Mouse (Mus musculus): Measurements from ENCODE around the gene D10Jhu81e. TPM values are rescaled to one million over a fixed set of nuclear protein-coding genes. Genes with fewer than 3 reads are reported as not detected.

Gene D10Jhu81e
- polyA plus RNA-seq, 1 experiment: 60.2 TPM

GRCm38 (mm10) chr10:78162646-78163045 lies 6.9 kb downstream of the D10Jhu81e start:
- DNase-seq (ENCODE audit: low read depth): no peak
- TF ChIP-seq CTCF (IDR thresholded peaks at IDR 0.05; ENCODE audit: borderline replicate concordance, extremely low read depth, insufficient read depth, insufficient read length) (no peak), POLR2A (IDR thresholded peaks at IDR 0.05; ENCODE audit: borderline replicate concordance, extremely low read depth, insufficient read depth, insufficient read length, poor library complexity, severe bottlenecking) (no peak)

DNA sequence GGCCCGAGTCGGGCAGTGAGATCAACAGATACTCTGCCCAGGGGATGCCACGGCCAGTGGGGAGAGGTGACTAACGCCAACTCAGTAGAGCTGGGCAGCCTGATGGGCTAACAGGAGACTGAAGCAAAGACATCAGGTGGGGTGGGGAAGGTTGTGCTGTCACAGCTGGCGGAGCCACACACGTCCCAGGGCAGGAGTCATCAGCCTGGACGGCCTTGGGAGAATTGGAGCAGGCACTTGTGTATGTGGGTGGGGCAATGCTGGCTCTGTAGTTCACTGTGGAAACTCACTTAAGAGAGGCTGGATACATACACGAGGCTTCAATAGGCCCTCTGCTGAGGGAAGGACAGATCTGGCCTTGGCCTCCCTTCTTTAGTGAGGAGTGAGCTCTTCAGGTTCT lies 8.5 kb downstream of the D10Jhu81e start:
- TF ChIP-seq CTCF (IDR thresholded peaks at IDR 0.05; ENCODE audit: borderline replicate concordance, extremely low read depth, insufficient read depth, insufficient read length): no peak
- no peak for TF ChIP-seq POLR2A (IDR thresholded peaks at IDR 0.05; ENCODE audit: borderline replicate concordance, extremely low read depth, insufficient read depth, insufficient read length, poor library complexity, severe bottlenecking)
- DNase-seq (ENCODE audit: low read depth): no peak

- no peak for DNase-seq (ENCODE audit: low read depth)
- no peak for TF ChIP-seq CTCF (IDR thresholded peaks at IDR 0.05; ENCODE audit: borderline replicate concordance, extremely low read depth, insufficient read depth, insufficient read length)
- TF ChIP-seq POLR2A (IDR thresholded peaks at IDR 0.05; ENCODE audit: borderline replicate concordance, extremely low read depth, insufficient read depth, insufficient read length, poor library complexity, severe bottlenecking): no peak
These were observed 9.1 kb downstream of the D10Jhu81e start for GRCm38 (mm10) chr10:78160369-78161095.

DNA sequence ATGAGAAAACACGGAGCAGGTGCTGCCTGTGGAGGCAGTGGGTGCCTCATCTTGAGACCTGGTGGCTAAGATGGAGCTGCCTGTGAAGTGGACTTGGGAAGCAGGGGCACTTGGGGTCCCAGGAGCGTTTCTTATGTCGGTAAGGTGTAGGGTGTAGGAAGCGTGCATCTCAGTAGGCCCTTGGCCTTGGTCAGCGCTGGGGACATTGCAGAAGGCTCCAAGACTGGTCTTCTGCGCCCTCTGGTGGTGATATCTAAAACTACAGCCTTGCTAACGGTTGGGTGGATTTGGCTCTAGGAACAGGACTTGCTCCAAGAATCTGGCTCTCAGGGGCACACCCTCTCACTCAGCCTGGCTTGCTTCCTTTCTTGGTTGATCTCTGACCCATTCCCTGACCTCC lies 9.7 kb downstream of the D10Jhu81e start:
- TF ChIP-seq CTCF (IDR thresholded peaks at IDR 0.05; ENCODE audit: borderline replicate concordance, extremely low read depth, insufficient read depth, insufficient read length) (peak; percentile 94), POLR2A (IDR thresholded peaks at IDR 0.05; ENCODE audit: borderline replicate concordance, extremely low read depth, insufficient read depth, insufficient read length, poor library complexity, severe bottlenecking) (no peak)
- peak; percentile 87 for DNase-seq (ENCODE audit: low read depth)

GRCm38 (mm10) chr10:78159252-78159878 lies 10.2 kb downstream of the D10Jhu81e start:
- TF ChIP-seq POLR2A (IDR thresholded peaks at IDR 0.05; ENCODE audit: borderline replicate concordance, extremely low read depth, insufficient read depth, insufficient read length, poor library complexity, severe bottlenecking) (no peak), CTCF (IDR thresholded peaks at IDR 0.05; ENCODE audit: borderline replicate concordance, extremely low read depth, insufficient read depth, insufficient read length) (no peak)
- DNase-seq (ENCODE audit: low read depth): peak; percentile 31

DNA sequence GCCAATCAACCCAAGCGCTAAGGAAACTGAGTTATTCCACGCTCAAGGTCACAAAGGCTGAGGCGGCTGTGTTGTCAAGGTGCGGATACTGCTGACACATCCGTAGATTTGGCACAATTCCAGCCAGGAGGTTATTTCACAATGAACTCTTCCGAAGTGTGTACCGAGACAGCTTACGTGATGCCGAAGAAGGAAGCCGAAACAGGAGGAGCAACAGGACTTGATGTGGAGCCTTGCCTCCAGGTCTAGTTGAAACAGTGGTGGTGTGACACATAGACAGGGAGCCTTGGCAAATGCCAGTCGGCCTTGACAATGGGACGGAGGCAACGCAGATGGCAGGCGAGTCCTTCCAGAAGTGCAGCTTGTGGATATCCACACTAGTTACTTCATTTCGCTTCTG lies 11.5 kb downstream of the D10Jhu81e start:
- TF ChIP-seq CTCF (IDR thresholded peaks at IDR 0.05; ENCODE audit: borderline replicate concordance, extremely low read depth, insufficient read depth, insufficient read length): no peak
- no peak for TF ChIP-seq POLR2A (IDR thresholded peaks at IDR 0.05; ENCODE audit: borderline replicate concordance, extremely low read depth, insufficient read depth, insufficient read length, poor library complexity, severe bottlenecking)

GRCm38 (mm10) chr10:78156926-78157325 lies 12.7 kb downstream of the D10Jhu81e start:
- DNase-seq (ENCODE audit: low read depth): no peak
- TF ChIP-seq CTCF (IDR thresholded peaks at IDR 0.05; ENCODE audit: borderline replicate concordance, extremely low read depth, insufficient read depth, insufficient read length): no peak
- no peak for TF ChIP-seq POLR2A (IDR thresholded peaks at IDR 0.05; ENCODE audit: borderline replicate concordance, extremely low read depth, insufficient read depth, insufficient read length, poor library complexity, severe bottlenecking)

More for the DNA sequence above, 11.5 kb downstream of the D10Jhu81e start:
- DNase-seq (ENCODE audit: low read depth): no peak

- no peak for DNase-seq (ENCODE audit: low read depth)
- TF ChIP-seq POLR2A (IDR thresholded peaks at IDR 0.05; ENCODE audit: borderline replicate concordance, extremely low read depth, insufficient read depth, insufficient read length, poor library complexity, severe bottlenecking): no peak
These were observed 20.5 kb downstream of the D10Jhu81e start for GRCm38 (mm10) chr10:78148834-78149766.

DNA sequence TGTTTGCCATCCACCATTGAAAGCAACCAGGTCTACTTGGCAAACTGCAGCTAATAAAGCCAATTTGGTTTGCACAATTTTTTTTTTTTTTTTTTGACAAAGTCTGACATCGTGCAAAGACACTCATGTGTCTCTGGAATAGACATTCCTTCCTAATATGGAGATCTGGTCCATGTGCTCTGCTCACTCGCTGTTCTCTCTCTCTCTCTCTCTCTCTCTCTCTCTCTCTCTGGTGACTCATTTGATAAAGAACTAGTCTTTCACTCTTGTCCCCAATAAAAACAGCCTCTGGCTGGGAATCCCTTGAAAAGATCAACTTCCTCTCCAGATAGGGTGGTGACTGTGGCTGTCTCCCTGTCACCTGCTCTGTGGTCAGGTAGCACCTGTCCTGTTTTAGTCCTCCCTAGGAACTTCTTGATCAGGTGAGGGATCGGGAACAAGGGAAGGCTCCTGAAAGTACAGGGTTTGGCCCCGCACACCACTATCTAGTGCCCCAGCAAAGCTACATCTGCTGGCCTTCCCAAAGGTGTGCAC lies 21.6 kb downstream of the D10Jhu81e start:
- TF ChIP-seq CTCF (IDR thresholded peaks at IDR 0.05; ENCODE audit: borderline replicate concordance, extremely low read depth, insufficient read depth, insufficient read length): no peak
- no peak for TF ChIP-seq POLR2A (IDR thresholded peaks at IDR 0.05; ENCODE audit: borderline replicate concordance, extremely low read depth, insufficient read depth, insufficient read length, poor library complexity, severe bottlenecking)
- DNase-seq (ENCODE audit: low read depth): no peak

DNA sequence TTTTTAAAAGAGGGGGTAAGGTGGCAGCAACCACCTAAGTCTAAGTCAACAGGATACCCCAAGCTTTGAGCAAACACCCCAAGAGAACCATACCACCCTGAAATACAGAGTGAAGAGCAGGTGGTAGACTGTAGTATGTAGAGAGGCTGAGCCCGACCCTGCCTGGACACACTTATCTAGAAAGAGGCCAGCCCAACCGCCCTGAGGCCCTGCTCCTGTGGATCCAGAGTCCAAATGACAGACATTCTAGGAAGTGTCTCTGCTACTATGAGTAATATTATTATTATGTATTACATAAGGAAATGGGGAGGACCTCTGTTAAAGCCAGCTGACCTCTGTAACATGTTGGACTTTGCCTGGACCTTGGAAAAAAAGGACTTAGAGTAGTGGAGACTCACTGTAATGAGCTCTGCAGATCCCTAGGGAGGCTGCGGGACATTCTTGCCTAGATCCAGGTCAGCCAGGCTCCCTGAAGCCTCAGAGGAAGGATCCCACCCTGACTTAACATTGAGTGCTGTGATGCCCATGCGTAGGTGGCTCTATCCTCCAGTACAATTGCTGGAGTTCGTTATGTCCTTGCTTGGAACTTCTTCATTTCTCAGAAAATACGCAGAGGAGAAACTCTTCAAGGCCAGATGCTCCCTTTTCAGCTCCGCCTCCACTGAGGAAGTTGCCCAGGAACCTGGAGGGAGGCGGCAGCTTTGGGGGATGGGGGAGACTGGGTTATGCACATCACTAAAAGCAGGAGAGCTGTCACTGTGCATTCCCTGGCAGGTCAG lies 25.7 kb downstream of the D10Jhu81e start:
- TF ChIP-seq CTCF (IDR thresholded peaks at IDR 0.05; ENCODE audit: borderline replicate concordance, extremely low read depth, insufficient read depth, insufficient read length): no peak
- DNase-seq (ENCODE audit: low read depth): no peak

Data from brain, embryonic 14.5 days (tissue).